Mouse (Mus musculus): ENCODE data around the gene Gnb1.
A peak's percentile ranks its signal among the peaks of the same experiment; 100 is the strongest.

The Gnb1 gene

DNA sequence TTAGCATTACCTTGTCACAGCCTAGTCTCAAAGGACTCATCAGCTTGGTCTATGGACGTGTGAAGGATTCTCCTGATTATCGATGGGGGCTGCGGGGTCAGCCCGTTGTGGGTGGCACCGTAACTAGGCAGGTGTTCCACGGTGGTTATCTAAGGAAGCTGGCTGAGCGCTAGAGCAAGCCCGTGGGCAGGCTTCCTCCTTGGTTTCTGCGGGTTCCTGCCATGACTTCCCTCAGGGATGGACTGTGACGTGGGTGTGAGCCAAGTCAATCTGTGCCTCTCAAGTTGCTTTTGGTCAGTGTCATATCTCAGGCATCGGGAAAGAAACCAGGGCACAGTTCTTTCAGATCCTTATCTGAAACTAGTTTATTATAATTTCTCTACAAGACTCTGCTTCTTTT, 83.8 kb downstream of the Gnb1 start:
- no peak for DNase-seq (ENCODE audit: extremely low read depth, low read depth, low spot score)

DNA sequence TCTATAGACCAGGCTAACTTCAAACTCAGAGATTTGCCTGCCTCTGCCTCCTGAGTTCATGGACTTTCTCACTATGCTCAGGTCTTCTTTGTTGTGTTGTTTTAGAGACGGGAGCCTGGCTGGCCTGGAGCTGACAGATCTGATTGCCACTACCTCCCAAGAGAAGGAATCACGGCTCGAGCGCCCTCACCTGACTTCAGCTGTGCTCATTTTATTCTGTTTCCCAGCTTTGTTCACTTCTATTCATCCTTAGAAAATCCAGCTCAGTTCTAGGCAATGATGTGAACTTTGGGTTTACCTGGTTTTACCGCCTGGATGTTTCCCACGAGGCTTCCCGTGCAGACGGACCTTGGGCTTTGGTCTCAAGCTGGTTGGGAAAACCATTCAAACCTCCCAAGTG, 84.4 kb downstream of the Gnb1 start:
- no peak for DNase-seq (ENCODE audit: extremely low read depth, low read depth, low spot score)

DNA sequence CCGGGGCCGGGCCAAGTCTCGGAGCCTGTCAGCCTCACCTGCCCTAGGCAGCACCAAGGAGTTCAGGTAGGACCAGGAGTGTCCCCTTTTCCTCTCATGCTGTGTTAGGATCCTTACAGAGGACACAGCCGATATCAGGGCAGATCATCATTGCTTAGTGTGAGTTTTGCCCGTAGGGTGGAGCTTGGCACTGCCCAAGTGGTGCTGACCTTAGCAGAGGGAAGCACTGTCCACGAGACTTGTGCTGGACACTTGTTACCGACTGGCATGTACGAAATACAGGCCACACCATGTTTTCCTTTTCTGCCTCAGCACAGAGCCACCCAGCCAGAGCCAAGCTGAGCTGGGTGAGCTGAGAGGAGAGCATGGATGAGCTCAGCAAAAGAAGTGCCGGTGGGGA, 86.0 kb downstream of the Gnb1 start:
- no peak for DNase-seq (ENCODE audit: extremely low read depth, low read depth, low spot score)

DNA sequence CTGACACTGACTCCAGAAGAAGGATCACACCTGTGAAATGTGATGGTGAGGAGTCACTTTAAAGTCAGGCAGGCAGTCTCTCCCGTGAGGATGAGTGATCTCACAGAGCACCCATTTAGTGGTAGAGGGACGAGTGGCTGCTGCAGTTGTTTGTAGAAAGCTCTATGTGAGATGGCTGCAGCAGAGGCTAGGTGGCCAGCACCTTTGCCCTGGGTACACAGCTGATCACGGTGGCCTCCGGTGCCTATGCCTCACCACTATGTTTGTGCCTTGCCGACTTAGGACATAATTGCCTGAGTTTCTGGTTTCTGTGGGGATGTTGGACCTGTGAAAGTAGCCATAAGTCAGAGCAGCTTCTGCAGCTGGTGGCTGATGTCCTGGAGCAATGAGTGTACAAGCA, 86.6 kb downstream of the Gnb1 start:
- no peak for DNase-seq (ENCODE audit: extremely low read depth, low read depth, low spot score)

DNA sequence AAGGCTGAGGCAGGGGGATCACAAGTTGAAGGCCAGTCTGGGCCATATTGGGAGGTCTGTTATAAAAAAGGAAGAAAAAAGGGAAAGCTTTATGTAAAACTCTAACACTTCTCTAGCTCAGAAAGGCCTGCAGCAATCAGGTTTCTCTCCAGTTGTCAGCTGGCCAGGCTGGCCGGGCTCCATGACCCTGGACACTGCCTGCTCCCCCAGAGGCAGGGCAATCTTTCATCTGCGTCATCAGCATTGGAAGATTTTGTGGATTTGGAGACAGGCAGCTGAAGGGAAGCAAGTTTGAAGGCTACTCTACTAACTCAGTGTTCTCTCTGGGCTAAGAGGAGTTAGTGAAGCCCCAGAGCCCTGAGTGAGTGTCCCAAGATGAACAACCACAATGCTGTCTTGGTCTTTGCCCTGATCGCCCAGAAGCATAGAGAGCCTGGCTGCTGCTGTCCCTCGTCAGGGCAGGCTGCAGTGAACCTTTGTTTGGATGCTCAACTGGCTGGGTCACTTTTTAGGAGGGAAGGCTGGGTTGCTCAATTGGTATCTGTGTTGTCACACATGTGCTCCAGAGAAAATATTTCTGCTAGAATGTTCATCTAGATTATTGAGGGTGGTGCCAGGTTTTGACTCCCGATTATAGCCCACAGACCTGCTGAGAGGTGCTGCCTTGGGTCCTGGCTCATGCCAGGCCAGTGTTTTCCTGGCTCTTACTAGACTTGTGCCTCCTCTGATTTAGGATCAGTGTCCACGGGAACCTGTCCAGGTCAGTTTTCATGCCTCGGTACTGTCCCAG, 87.4 kb downstream of the Gnb1 start:
- DNase-seq (ENCODE audit: extremely low read depth, low read depth, low spot score), result no peak

DNA sequence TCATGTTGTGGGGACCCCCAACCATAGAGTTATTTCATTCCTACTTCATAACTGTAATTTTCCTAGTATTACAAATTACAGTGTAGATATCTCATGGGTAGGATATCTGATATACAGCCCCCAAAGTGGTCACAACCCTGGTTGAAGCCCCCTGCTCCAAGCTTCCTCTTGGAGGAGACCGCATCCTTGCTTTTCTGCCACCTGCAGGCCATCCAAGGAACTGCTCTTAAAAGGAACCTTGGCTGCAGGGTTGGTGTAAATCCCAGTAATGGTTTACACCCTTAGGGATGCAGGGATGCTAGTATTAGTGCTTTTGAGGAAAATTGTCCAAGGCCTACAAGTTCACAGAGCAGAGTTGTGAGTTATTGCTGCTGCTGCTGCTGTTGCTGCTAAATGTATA, 89.3 kb downstream of the Gnb1 start:
- no peak for DNase-seq (ENCODE audit: extremely low read depth, low read depth, low spot score)

DNA sequence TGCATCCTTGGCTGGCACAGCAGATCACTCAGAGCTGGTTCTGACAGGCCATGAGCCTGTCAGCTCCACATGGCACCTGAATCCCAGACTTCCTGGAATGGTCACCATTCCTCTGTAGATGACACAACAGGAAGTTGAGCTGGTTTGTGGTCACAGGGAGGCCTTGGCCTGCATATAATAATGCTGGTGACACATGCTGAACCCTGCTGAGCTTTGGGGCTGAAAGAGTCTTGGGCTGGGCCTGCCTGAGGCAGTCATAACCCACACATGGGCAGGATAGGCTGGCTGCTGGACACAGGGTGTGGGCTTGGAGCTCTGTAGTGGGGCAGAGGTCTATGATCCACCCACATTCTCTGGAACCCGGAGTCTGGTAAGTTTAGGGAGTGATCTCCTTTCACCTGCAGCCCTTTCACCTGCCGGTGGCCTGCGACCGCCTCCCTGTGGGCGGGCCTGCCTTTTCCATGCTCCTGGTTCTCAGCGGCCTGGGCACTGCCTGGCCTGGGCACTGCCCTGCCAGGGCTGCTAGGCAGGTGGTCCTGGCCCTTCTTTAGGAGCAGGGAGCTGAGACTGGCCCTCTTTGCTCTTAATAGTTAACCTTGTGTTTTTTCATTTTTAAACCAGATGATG, 91.2 kb downstream of the Gnb1 start:
- DNase-seq (ENCODE audit: extremely low read depth, low read depth, low spot score), result peak; percentile 91

DNA sequence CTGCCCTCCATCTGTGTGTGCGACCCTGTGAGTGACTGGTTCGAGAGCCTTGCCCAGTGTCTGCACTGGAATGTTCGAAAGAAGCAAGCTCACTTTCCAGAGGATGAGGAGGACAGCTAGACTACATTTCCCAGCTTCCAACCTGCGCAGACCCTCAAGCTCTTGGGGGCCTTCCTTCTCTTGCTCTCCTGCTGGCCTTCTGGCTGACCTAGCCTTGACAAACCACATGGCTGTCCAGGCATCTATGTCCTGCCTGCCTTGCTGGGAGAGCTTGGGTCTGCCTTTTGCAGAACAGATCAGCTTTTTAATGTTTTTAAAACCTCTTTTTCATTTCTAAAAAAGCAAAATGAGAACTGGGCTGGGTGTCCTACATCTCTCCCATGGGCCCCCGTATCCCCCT, 98.2 kb downstream of the Gnb1 start:
- DNase-seq (ENCODE audit: extremely low read depth, low read depth, low spot score), result no peak

DNA sequence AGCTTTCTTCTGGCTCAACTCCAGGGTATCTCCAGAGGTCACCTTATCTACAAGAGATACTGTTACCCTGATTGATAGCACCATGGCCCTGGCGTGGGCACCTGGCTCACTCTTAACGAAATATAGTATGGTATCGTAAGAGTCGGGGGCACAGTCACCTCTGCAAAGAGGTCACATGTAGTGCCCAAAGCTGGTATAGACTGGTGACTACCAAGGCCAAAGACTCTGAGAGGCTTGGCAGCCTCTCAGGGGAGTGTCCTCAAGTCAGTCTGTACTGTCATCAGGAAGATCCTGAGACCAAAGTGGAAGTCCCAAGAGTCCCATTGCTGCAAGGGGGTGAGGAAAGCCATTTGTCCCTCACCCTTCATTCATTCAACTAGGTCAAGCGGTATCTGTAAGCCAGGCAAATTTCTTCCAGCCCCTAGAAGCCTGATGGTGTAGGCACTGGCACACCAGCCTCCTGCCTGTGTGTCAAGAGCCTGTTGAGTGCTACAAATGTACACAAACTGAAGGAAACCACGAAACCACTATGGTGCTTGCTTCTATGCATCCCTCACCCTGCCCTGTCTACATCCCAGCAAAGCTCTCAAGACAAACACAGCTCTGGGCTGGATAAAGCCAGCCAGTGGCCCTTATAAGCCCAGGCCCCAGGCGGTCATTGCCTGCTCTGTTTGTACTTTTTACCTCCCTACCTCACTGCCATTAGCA, 100.0 kb downstream of the Gnb1 start:
- no peak for DNase-seq (ENCODE audit: extremely low read depth, low read depth, low spot score)

DNA sequence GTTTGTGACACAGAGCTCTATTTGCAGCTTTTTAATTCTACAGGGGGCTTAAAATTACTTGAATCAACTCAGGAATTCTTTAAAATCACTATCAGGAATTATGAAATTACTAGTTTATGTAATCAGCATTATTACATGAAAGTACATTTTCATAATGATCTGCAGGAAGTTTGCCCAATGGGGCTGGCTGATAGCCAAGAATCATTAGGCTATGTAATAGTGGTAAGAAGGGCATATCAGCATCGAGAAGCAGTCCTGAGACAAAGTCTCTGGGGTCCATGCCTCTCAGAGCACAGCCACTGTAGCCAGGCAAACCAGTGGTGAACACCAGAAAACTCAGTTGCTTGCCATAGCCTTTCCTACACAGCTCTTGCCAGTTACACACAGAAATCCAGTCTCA, 102.6 kb downstream of the Gnb1 start:
- DNase-seq (ENCODE audit: extremely low read depth, low read depth, low spot score), result no peak

DNA sequence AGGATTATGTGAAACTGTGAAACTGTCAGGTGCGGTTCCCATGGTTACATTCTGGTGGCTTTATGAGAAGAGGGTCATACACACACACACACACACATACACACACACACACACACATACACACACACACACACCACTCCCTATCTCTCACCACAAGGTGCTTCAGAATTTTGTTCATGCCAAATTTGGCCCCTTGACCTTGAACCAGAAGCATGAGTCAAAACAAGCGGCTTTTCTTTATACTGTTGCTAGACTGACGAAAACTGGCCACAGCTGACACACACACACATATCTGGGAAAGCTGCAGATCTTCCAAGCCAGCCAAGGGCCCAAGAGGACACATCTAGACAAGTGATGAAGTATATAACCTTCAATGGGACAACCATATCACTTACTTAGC, 104.6 kb downstream of the Gnb1 start:
- no peak for DNase-seq (ENCODE audit: extremely low read depth, low read depth, low spot score)

DNA sequence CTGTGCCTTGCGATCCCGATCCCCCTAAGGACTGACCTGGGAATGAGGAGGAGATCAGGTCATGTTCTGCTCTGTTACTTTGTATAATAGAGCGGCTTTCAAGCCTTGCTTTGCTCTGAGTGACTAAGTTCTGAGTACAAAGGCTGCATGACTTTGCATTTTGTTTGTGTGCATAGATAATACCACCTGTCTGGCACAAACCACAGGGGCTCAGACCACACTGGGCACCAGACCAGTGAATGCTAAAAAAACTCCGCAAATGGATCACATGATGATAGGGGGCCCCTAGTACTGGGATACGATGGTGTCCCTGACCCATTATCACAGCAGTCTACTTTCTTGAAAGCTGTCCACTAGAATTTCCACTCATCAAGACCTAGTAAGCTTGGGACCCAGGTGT, 105.4 kb downstream of the Gnb1 start:
- no peak for DNase-seq (ENCODE audit: extremely low read depth, low read depth, low spot score)

DNA sequence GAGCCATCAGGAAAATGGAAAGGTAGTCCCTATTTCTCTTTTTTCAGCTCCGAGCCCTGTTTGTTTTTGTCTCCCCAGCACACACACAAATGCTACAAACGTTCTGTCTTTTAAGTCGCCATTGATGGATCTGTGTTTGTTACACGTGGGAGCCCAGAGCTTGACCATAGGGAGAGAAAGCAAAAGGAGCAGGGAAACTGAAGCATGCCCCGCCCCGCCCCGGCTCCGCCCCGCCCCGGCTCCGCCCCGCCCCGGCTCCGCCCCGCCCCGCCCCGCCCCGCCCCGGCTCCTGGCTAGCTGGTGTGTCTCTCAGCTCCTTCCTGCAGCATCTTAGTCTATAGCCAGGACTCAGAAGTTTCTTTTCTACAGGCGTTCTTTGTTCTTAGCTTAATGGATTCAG, 107.4 kb downstream of the Gnb1 start:
- DNase-seq (ENCODE audit: extremely low read depth, low read depth, low spot score), result no peak

DNA sequence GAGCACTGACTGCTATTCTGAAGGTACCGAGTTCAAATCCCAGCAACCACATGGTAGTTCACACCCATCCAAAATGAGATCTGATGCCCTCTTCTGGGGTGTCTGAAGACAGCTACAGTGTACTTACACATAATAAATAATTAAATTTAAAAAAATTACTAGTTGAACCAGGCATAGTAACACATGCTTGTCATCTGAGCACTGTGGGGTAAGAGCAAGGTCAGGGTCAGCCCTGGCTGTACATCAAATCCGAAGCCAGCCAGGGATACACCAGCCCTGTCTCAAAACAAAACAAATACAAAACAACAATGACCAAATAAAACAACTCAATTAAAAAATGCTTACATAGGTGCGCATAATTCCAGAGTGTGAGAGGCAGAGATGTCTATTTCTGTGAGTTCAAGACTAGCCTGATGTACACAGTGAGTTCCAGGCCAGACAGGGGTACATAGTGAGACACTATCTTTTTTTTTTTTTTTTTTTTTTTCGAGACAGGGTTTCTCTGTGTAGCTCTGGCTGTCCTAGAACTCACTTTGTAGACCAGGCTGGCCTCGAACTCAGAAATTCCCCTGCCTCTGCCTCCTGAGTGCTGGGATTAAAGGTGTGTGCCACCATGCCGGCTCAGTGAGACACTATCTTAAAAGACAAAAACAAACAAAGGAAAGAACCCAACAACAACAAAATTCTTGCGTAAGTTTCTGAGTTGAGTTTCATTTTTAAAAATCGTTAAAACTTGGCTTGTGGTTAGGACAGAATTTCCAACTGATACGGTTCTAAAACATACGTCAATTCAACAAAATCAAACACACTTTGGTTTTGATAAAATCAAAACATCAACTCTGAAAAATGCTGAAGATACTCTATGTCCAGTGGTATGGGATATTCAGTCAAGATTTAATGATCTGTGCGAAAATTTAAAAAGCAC, 109.0 kb downstream of the Gnb1 start:
- DNase-seq (ENCODE audit: extremely low read depth, low read depth, low spot score), result no peak

DNA sequence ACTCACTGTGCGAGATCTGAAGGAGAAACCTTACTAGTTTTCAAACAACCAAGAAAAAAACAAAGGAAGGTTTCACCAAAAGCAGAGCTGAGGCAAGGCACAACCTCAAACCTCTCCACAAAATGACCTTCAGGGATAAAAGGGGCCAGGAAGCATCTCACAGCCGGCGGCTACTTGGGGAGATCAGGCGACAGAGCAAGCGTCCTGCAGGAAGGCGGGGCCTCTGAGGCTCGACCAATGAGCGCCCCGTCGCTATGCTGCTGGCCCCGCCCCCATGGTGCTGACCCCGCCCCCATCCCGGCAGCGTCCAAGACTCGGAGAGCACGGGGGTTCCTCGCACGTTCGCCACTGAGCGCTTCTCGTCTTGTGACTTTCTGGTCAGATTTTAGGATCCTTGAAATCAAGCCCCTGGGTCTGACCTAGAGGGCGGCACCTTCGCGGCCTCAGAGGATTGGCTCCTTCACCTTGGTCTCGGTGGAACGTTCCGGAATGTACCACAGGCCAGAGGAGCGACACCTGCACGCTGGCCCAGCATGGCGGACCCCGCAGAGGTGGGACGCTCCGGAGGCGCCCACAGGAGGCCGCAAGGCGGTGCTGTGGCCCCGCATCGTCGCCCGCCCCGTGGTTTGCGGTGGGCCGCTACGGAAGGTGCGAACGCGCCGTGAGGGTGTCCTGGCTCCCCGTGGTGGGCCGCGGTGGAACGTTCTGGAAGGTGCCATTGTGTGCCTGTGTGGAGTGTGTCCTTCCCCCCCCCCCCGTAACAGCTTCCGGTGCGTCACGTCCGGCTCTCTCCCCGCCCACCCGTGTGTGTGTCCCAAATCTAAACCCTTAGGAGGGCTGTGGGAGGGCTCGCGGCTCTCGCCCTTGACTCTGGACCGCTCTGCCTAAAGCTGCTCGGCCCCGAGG, 110.2 kb downstream of the Gnb1 start, which contains the start of gene Slc35e2:
TSS of gene Slc35e2 (plus strand) at position 326 of the 906 bp plus-strand sequence.
- DNase-seq (ENCODE audit: extremely low read depth, low read depth, low spot score), result no peak

DNA sequence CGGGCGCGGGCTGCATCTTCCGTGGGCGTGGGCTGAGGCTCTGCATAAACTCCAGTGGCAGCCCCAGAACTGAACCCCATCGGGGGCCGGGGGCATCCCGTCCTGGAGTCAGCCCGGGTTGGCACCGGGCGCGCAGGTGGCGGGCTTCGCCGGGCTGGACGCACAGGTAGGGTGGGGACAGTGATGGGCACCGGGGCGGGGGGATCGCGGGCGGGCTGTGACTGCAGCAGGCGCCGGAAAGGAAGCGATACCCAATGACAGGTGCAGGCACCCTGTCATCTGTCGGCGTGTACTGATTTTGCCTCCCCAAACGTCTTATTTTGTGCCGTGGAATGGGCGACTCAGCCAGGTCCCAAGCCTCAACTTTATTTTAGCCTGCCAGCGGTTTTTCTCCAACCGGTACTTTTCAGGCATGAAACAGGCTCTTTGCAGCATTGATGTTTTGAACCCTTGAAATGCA, 110.9 kb downstream of the Gnb1 start:
- no peak for DNase-seq (ENCODE audit: extremely low read depth, low read depth, low spot score)

DNA sequence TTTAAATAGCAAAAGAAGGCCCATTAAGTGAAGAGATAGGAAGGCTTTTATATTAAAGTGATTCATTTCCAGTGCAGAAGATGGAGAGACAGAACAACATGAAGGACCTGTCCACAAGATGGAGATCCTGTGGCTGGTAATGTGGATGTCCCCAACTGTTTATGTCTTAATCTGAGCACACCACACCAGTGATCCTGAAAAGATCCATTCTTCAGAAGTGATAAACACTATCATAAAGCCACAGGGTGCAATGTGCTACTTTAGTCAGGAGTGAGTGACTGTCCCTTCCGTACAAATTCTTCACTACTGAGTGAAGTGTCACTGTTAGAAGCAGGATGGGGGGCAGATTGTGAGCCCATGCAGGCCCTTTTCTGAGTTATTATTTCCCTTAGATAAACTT, 111.6 kb downstream of the Gnb1 start:
- DNase-seq (ENCODE audit: extremely low read depth, low read depth, low spot score), result no peak

DNA sequence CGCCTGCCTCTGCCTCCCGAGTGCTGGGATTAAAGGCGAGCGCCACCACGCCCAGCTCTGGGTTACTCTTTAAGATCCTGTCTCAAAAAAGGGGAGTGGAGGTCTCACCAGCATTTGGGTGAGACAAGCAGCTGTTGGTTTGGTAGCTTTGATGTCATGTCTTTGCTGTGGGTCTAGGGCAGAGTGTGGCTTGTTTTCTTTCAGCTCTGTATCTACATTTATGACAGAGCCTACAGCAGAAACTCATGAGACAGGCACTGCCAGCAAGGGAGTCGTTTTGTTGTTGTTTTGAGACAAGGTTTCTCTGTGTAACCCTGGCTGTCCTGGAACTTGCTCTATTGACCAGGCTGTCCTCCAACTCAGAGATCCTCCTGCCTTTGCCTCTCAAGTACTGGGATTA, 112.6 kb downstream of the Gnb1 start:
- DNase-seq (ENCODE audit: extremely low read depth, low read depth, low spot score), result no peak

DNA sequence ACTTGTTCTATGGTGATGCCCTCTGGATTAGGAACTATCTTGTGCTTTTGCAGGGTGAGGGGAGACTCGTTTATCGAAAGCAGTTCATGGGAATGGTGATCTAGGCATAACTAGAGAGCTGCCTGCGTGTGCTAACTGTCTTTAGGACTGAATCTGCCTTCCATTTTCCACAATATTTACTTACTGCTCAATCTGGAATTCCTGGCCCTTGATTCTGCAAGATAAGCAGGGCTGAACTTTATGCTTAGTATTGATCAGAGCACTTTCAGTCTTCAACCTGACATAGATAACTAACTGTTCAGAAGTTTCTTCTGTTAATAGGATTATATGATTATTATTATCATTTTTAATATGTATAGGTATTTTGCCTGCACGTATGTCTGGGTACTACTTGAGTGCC, 114.0 kb downstream of the Gnb1 start:
- no peak for DNase-seq (ENCODE audit: extremely low read depth, low read depth, low spot score)

DNA sequence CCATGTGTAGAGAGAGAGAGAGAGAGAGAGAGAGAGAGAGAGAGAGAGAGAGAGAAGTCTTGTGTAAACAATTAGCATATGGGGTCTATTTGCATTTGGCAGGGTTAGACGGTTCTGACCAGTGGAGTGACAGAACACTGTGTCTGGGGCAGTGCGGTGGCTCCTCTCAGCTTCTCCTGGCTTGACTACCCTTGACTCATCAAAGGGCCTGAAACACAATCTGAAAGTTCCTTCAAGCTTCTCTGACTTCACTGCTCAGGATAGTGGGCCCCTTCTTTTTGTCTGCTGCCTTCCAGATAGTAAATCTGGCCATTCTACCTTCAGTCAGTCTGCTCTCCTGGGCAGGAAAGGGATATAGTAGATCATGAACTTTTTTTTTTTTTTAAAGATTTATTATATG, 115.7 kb downstream of the Gnb1 start:
- no peak for DNase-seq (ENCODE audit: extremely low read depth, low read depth, low spot score)
